Mouse (Mus musculus) embryonic fibroblast, embryonic 13.5 days (primary cell): ENCODE data around the gene Plekhf1.

Experiments used
- CTCF ChIP-seq: IDR thresholded peaks from 2 replicates; pipeline ENCODE4 v1.5.1; 2011; ENCODE audit warnings: mild to moderate bottlenecking, control low read depth, low read length, moderate library complexity, borderline replicate concordance; ENCODE audit not compliant: insufficient read depth
- POLR2A ChIP-seq: IDR thresholded peaks from 2 replicates; pipeline ENCODE4 v1.6.1; 2011; ENCODE audit warnings: low read depth, mild to moderate bottlenecking, control low read depth, low read length, moderate library complexity

- TF ChIP-seq CTCF (no peak), POLR2A (no peak)
Observed at GRCm38 (mm10) chr7:38219526-38219925, 8.3 kb downstream of the Plekhf1 start.
